Mouse (Mus musculus): ENCODE measurements at regions not wholly inside any gene's neighbourhood (a gene's known extent, or its start where the extent isn't known, plus 50 kb on each side); places are given as distances from the start of the nearest gene placed in this dataset.

DNA sequence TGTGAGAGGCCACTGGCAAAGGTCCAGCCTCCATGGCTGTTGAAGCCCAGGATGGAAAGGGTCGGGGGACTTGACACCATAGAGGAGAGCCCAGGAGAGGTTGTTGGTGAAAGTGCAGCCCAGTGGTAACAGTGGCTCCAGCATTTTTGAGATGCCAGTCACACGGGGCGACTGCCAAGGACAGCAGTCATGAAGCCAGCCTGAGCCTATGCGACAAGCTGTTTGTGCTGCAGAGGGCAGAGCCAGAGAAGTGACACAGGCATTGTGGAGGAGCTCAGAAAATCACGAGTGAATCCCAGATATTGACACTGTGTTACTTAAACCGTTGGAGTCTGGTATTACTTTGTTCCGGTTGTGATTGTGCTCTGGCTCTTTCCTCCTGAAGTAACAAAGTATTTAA is 233.4 kb downstream of the Cryba4 start:
- DNase-seq (ENCODE audit: low spot score) (no peak), ATAC-seq (ENCODE audit: low FRiP score, low TSS enrichment) (no peak)
- H3K27ac ChIP-seq (replicated peaks): no peak overlapping the region
- H3K27me3 ChIP-seq (ENCODE audit: control insufficient read depth, insufficient read depth, low read length): no peaks in the 10 kb centered on the region
- no peak overlapping the region for H3K4me3 ChIP-seq (ENCODE audit: low read depth, low read length)
- no peaks in the 10 kb centered on the region for H3K4me1 ChIP-seq (replicated peaks; ENCODE audit: control insufficient read depth, insufficient read depth)
- no peak overlapping the region for H3K4me2 ChIP-seq (replicated peaks; ENCODE audit: low read depth)
- 51% methylated on average over 7 of the region's 7 CpGs for WGBS
- TF ChIP-seq EP300 (optimal IDR thresholded peaks at IDR 0.05): no peak
- no peak for TF ChIP-seq CTCF (IDR thresholded peaks at IDR 0.05; ENCODE audit: low read depth)
- H3K9me3 ChIP-seq (ENCODE audit: control insufficient read depth, low read length): no peaks in the 10 kb centered on the region
- no peaks in the 10 kb centered on the region for H3K36me3 ChIP-seq (ENCODE audit: control insufficient read depth, insufficient read depth, low read length)
- no peak overlapping the region for H3K9ac ChIP-seq (ENCODE audit: low read length)

DNA sequence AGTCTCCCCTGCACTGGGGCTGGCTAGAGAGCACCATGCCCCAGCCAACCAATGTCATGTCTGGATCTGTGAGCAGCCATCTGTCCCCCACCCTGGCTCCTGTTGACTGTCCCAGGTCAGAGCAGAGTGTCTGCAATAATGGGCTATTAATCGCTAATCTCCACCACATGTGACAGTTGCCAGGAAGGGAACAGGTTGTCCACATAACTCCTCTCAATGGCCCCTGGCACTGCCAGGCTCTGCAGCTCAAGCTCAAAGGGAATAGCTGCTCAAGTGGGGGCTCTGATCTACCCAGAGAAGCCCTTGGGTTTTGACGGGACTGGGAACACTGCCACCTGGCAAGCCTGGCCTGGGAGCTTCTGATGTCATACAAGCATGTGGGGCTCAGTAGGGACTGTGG is 231.4 kb downstream of the Cryba4 start:
- DNase-seq (ENCODE audit: low spot score): no peak
- no peak overlapping the region for H3K4me2 ChIP-seq (replicated peaks; ENCODE audit: low read depth)
- no peaks in the 10 kb centered on the region for H3K4me1 ChIP-seq (replicated peaks; ENCODE audit: control insufficient read depth, insufficient read depth)
- H3K4me3 ChIP-seq (ENCODE audit: low read depth, low read length): no peak overlapping the region
- TF ChIP-seq CTCF (IDR thresholded peaks at IDR 0.05; ENCODE audit: low read depth) (no peak), EP300 (optimal IDR thresholded peaks at IDR 0.05) (no peak)
- WGBS: 55% methylated on average over 2 of the region's 2 CpGs
- H3K9me3 ChIP-seq (ENCODE audit: control insufficient read depth, low read length): no peaks in the 10 kb centered on the region
- ATAC-seq (ENCODE audit: low FRiP score, low TSS enrichment): no peak
- H3K27me3 ChIP-seq (ENCODE audit: control insufficient read depth, insufficient read depth, low read length): no peaks in the 10 kb centered on the region
- no peak overlapping the region for H3K9ac ChIP-seq (ENCODE audit: low read length)
- H3K27ac ChIP-seq (replicated peaks): no peak overlapping the region
- H3K36me3 ChIP-seq (ENCODE audit: control insufficient read depth, insufficient read depth, low read length): no peaks in the 10 kb centered on the region

DNA sequence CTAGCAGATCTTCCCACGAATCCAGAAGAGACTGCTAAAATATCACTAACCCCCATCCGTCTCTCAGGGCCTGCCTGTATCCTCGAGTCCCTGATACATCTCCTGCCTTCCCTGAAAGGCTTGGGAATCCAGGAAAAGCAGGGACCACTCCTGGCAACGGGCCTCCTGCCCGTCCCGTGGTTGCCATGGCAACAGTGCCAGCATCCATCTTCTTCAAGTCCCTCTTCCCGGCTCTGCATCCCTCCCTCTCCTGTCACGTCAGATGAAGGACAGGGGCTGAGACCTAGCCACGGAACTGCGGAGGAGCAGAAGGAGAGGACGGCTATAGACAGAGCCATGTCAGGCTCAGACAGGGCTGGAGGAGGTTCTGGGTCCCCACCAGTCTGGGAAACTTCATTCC is 222.4 kb downstream of the Cryba4 start:
- DNase-seq (ENCODE audit: low spot score): no peak
- no peak overlapping the region for H3K4me3 ChIP-seq (ENCODE audit: low read depth, low read length)
- WGBS: 39% methylated on average over 11 of the region's 11 CpGs
- H3K9me3 ChIP-seq (ENCODE audit: control insufficient read depth, low read length): no peaks in the 10 kb centered on the region
- TF ChIP-seq CTCF (IDR thresholded peaks at IDR 0.05; ENCODE audit: low read depth): no peak
- TF ChIP-seq EP300 (optimal IDR thresholded peaks at IDR 0.05): no peak
- H3K27ac ChIP-seq (replicated peaks): no peak overlapping the region
- no peaks in the 10 kb centered on the region for H3K4me1 ChIP-seq (replicated peaks; ENCODE audit: control insufficient read depth, insufficient read depth)
- no peak for ATAC-seq (ENCODE audit: low FRiP score, low TSS enrichment)
- no peaks in the 10 kb centered on the region for H3K27me3 ChIP-seq (ENCODE audit: control insufficient read depth, insufficient read depth, low read length)
- no peaks in the 10 kb centered on the region for H3K36me3 ChIP-seq (ENCODE audit: control insufficient read depth, insufficient read depth, low read length)
- H3K9ac ChIP-seq (ENCODE audit: low read length): no peak overlapping the region
- no peak overlapping the region for H3K4me2 ChIP-seq (replicated peaks; ENCODE audit: low read depth)

DNA sequence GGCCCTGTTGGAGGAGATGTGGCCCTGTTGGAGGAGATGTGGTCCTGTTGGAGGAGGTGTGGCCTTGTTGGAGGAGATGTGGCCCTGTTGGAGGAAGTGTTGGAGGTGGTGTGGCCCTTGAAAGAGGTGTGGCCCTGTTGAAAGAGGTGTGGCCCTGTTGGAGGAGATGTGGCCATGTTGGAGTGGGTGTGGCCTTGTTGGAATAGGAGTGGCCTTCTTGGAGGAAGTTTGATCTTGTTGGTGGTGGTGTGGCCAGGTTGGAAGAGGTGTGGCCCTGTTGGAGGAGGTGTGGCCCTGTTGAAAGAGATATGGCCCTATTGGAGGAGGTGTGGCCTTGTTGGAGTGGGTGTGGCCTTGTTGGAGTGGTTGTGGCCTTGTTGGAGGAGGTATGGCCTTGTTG is 220.3 kb downstream of the Cryba4 start:
- DNase-seq (ENCODE audit: low spot score) (peak; percentile 20), ATAC-seq (ENCODE audit: low FRiP score, low TSS enrichment) (peak; percentile 72)
- Histone ChIP-seq H3K9ac (ENCODE audit: low read length) (no peak overlapping the region), H3K4me2 (replicated peaks; ENCODE audit: low read depth) (no peak overlapping the region), H3K9me3 (ENCODE audit: control insufficient read depth, low read length) (no peaks in the 10 kb centered on the region), H3K36me3 (ENCODE audit: control insufficient read depth, insufficient read depth, low read length) (no peaks in the 10 kb centered on the region), H3K4me1 (replicated peaks; ENCODE audit: control insufficient read depth, insufficient read depth) (no peaks in the 10 kb centered on the region; the same call in 1 of the 2 replicates), H3K4me3 (ENCODE audit: low read depth, low read length) (no peak overlapping the region), H3K27me3 (ENCODE audit: control insufficient read depth, insufficient read depth, low read length) (no peaks in the 10 kb centered on the region), H3K27ac (replicated peaks) (no peak overlapping the region)
- TF ChIP-seq CTCF (IDR thresholded peaks at IDR 0.05; ENCODE audit: low read depth) (no peak), EP300 (optimal IDR thresholded peaks at IDR 0.05) (no peak)

DNA sequence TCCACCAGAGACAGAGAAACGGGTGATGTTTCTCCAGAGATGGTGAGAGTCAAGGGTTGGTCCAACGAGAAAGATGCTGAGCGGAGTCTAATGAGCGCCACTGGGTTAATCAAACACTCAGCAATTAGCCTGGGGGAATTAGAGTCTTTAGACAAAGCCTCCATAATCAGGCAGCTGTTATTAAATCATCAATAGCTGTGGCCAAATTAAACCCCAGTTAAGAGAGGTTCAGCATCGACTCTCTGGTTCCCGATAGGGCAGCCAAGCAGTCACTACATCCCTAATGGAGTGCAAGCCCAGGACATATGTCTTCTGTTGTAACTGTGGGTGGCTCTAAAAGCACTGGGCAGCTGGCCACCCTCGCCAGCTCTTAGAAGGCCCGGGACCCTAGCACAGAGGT is 216.9 kb downstream of the Cryba4 start:
- WGBS: 89% methylated on average over 8 of the region's 8 CpGs
- Histone ChIP-seq H3K27ac (replicated peaks) (no peak overlapping the region), H3K4me2 (replicated peaks; ENCODE audit: low read depth) (no peak overlapping the region), H3K9me3 (ENCODE audit: control insufficient read depth, low read length) (no peaks in the 10 kb centered on the region), H3K4me3 (ENCODE audit: low read depth, low read length) (no peak overlapping the region), H3K36me3 (ENCODE audit: control insufficient read depth, insufficient read depth, low read length) (no peaks in the 10 kb centered on the region), H3K4me1 (replicated peaks; ENCODE audit: control insufficient read depth, insufficient read depth) (no peaks in the 10 kb centered on the region; the same call in 1 of the 2 replicates), H3K9ac (ENCODE audit: low read length) (no peak overlapping the region), H3K27me3 (ENCODE audit: control insufficient read depth, insufficient read depth, low read length) (no peaks in the 10 kb centered on the region)
- no peak for TF ChIP-seq EP300 (optimal IDR thresholded peaks at IDR 0.05)
- TF ChIP-seq CTCF (IDR thresholded peaks at IDR 0.05; ENCODE audit: low read depth): no peak
- no peak for DNase-seq (ENCODE audit: low spot score)
- no peak for ATAC-seq (ENCODE audit: low FRiP score, low TSS enrichment)

DNA sequence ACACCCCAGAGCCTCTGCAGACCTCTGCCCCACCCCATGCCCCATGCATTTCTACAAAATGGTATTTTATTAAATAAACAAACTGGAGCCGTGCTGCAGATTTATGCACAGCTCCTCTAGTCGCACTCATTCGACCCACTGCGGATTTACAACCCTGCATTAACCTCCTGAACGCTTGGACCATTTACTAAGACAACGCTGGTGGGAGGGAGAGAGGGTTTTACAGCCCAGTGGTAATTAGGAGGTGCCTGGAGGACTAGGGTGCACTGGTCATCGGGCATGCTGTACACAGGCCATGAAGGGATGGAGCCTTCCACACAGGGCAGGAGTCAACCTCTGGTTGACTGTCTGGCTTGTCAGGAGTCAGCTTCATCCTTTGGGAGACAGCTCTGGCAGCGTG is 215.2 kb downstream of the Cryba4 start:
- H3K4me3 ChIP-seq (ENCODE audit: low read depth, low read length): no peak overlapping the region
- 25% methylated on average over 8 of the region's 8 CpGs for WGBS
- no peaks in the 10 kb centered on the region for H3K36me3 ChIP-seq (ENCODE audit: control insufficient read depth, insufficient read depth, low read length)
- H3K27me3 ChIP-seq (ENCODE audit: control insufficient read depth, insufficient read depth, low read length): no peaks in the 10 kb centered on the region
- ATAC-seq (ENCODE audit: low FRiP score, low TSS enrichment): no peak
- no peak for DNase-seq (ENCODE audit: low spot score)
- H3K9me3 ChIP-seq (ENCODE audit: control insufficient read depth, low read length): no peaks in the 10 kb centered on the region
- H3K27ac ChIP-seq (replicated peaks): no peak overlapping the region
- no peak overlapping the region for H3K4me2 ChIP-seq (replicated peaks; ENCODE audit: low read depth)
- TF ChIP-seq CTCF (IDR thresholded peaks at IDR 0.05; ENCODE audit: low read depth) (no peak), EP300 (optimal IDR thresholded peaks at IDR 0.05) (no peak)
- H3K4me1 ChIP-seq (replicated peaks; ENCODE audit: control insufficient read depth, insufficient read depth): no peaks in the 10 kb centered on the region; the same call in 1 of the 2 replicates
- H3K9ac ChIP-seq (ENCODE audit: low read length): no peak overlapping the region

Measured in stomach, postnatal 0 days (tissue).